Mouse (Mus musculus): ENCODE measurements around the gene Tjp3. TPM values are rescaled to one million over a fixed set of nuclear protein-coding genes. Genes with fewer than 3 reads are reported as not detected.

Tjp3 gene
- polyA plus RNA-seq, 1 experiment from 2014 or later: 3.2 TPM

DNA sequence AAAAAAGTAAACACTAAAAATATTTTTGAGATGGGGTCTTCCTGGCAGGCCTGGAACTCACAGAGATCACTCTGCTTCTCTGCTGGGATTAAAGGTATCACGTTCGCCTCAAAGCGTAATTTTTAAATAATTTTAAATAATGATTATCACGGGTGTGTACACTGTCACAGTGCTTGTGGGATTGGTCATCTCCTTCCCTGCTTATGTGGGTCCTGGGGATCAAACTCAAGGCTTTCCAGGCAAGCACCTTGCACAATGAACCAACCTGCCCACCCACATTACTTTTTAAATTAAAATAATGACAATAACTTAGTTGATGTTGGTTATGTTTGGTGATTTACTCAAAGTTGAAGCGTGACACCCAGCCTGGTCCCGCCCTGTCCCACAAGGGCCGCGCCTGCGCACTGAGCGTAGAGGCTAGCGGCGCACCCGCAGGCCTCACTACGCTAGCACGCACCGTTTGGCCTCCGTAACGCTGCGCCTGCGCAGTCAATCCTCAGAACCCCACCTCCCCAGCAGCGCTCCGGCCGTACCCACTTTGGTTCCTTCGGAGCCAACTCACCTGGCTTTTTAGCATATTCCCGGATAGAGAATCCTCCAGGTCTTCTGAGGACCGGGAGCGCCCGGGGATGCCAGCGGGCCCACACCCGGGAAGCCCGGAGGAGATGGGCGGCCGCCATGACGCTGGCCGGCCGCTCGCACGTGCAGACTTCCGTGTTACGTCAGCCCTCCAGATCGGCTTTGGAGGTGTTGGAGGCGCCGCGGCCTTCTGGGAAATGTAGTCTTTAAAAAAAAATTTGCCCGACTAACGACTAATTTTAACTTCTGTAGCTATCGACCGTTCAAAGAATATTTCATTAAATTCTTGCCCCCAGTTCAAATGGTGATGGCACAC, 24.9 kb downstream of the Tjp3 start, which contains the start of the genes Mrpl54 and Apba3:
Mrpl54 (minus strand) TSS at position 724 of the 895 bp plus-strand sequence.
Apba3 (plus strand) TSS at position 750 of the 895 bp plus-strand sequence.
- under 1% methylated on average over 48 of the region's 48 CpGs for WGBS
- Histone ChIP-seq H3K4me3 (replicated peaks) (peak within 1 kb of the TSS; percentile 52), H3K27me3 (no peaks in the 10 kb centered on the region), H3K9me3 (no peaks in the 10 kb centered on the region), H3K9ac (replicated peaks) (peak within 1 kb of the TSS; percentile 69), H3K4me1 (replicated peaks) (peaks cover 16% of the 10 kb centered on the region), H3K4me2 (peak within 1 kb of the TSS; percentile 76), H3K36me3 (peaks cover 63% of the 10 kb centered on the region), H3K27ac (peak within 1 kb of the TSS; percentile 85)
- peak; percentile 91 for ATAC-seq (ENCODE audit: insufficient number of reproducible peaks, insufficient read depth, low FRiP score, low TSS enrichment, low read depth)

DNA sequence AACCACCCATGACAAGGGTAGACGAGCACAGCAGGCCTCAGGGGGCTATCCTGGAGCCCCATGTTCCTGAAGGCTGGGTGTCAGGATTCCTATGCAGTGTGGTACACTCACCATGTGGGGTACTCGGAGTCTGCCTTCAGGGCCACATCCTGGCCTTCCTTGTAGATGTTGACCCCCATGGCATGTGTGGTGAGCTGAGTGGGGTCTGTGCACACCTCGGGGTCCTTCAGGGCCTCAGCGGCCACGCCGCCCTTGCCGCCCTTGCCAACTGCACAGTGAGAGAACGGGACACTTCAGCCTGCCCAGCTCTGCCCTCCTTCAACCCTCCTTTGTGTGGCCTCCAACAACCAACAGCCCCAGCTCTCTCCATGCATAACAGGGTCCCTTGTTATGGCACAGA, 25.8 kb downstream of the Tjp3 start:
- peak overlapping the region; percentile 63 for H3K4me2 ChIP-seq
- peak overlapping the region; percentile 52 for H3K4me3 ChIP-seq (replicated peaks)
- H3K9ac ChIP-seq (replicated peaks): no peak overlapping the region; the same call in 1 of the 2 replicates
- H3K4me1 ChIP-seq (replicated peaks): peaks cover 16% of the 10 kb centered on the region
- H3K36me3 ChIP-seq: peaks cover 60% of the 10 kb centered on the region
- no peak overlapping the region for H3K27ac ChIP-seq
- H3K9me3 ChIP-seq: peaks cover 3% of the 10 kb centered on the region; the same call in 1 of the 2 replicates
- peaks cover 4% of the 10 kb centered on the region for H3K27me3 ChIP-seq
- 97% methylated on average over 8 of the region's 8 CpGs for WGBS
- no peak for ATAC-seq (ENCODE audit: insufficient number of reproducible peaks, insufficient read depth, low FRiP score, low TSS enrichment, low read depth)

DNA sequence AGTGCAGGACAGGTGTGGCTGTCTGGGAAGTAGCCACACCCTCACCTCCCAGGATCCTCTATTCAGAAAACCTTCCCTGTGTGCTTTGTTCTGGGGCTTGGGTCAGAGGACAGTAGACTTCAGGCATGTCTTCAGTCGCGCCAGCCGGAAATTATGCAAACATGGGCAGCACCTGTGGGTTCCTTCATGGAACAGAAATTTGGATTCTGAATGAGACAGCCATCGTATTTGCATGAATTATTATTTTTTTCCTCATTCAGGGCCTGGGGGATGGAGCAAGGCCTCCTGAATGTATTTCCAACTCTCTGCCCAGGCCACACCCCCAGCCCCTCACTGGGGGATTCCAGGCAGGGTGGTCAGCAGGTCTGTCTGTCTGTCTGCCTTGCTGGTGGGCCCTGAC, 30.4 kb downstream of the Tjp3 start:
- H3K4me3 ChIP-seq (replicated peaks): no peak overlapping the region
- WGBS: 87% methylated on average over 4 of the region's 4 CpGs
- peaks cover 50% of the 10 kb centered on the region for H3K27me3 ChIP-seq
- H3K4me2 ChIP-seq: no peak overlapping the region
- peaks cover 8% of the 10 kb centered on the region; the same call in 1 of the 2 replicates for H3K9me3 ChIP-seq
- no peak overlapping the region for H3K27ac ChIP-seq
- no peak for ATAC-seq (ENCODE audit: insufficient number of reproducible peaks, insufficient read depth, low FRiP score, low TSS enrichment, low read depth)
- no peak overlapping the region for H3K9ac ChIP-seq (replicated peaks)
- H3K36me3 ChIP-seq: peaks cover 47% of the 10 kb centered on the region
- peaks cover 22% of the 10 kb centered on the region for H3K4me1 ChIP-seq (replicated peaks)

DNA sequence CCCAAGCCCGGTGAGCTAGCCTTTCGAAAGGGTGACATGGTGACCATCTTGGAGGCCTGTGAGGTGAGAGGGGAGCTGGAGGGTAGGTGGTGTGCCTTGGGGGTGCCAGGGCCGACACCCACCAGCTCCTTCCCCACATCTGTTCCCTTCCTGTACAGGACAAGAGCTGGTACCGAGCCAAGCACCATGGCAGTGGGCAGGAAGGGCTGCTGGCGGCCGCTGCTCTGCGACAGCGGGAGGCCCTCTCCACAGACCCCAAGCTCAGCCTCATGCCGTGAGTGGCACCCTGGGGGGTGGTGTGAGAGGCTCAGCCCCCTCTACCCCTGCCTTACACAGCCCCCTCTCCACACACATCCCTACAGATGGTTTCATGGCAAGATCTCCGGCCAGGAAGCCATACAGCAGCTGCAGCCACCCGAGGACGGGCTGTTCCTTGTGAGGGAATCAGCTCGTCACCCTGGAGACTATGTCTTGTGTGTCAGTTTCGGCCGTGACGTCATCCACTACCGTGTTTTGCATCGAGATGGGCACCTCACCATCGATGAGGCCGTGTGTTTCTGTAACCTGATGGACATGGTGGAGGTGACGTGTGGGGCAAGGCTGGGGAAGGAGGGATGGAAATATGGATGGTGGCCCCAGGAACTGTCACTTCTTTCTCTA, 32.0 kb downstream of the Tjp3 start:
- Histone ChIP-seq H3K9ac (replicated peaks) (no peak overlapping the region; the same call in 1 of the 2 replicates), H3K4me1 (replicated peaks) (peaks cover 16% of the 10 kb centered on the region)

GRCm38 (mm10) chr10:81257158-81258039, 34.0 kb downstream of the Tjp3 start:
- WGBS: 2% methylated on average over 62 of the region's 62 CpGs
- peaks cover 8% of the 10 kb centered on the region; the same call in 1 of the 2 replicates for H3K9me3 ChIP-seq
- peaks cover 85% of the 10 kb centered on the region for H3K27me3 ChIP-seq
- peak overlapping the region; percentile 74 for H3K4me2 ChIP-seq
- H3K9ac ChIP-seq (replicated peaks): peak overlapping the region; percentile 55
- peak overlapping the region; percentile 50 for H3K4me3 ChIP-seq (replicated peaks)
- ATAC-seq (ENCODE audit: insufficient number of reproducible peaks, insufficient read depth, low FRiP score, low TSS enrichment, low read depth): no peak
- H3K4me1 ChIP-seq (replicated peaks): peaks cover 24% of the 10 kb centered on the region
- peaks cover 15% of the 10 kb centered on the region for H3K36me3 ChIP-seq
- no peak overlapping the region for H3K27ac ChIP-seq

More for the DNA sequence above, 32.0 kb downstream of the Tjp3 start:
- Histone ChIP-seq H3K4me2 (no peak overlapping the region), H3K27me3 (peaks cover 66% of the 10 kb centered on the region), H3K4me3 (replicated peaks) (no peak overlapping the region), H3K36me3 (peaks cover 35% of the 10 kb centered on the region), H3K27ac (no peak overlapping the region), H3K9me3 (peaks cover 8% of the 10 kb centered on the region; the same call in 1 of the 2 replicates)
- ATAC-seq (ENCODE audit: insufficient number of reproducible peaks, insufficient read depth, low FRiP score, low TSS enrichment, low read depth): no peak
- WGBS: 39% methylated on average over 21 of the region's 21 CpGs

- 71% methylated on average over 1 of the region's 1 CpGs for whole genome bisulfite sequencing
- Histone ChIP-seq H3K4me2 (no peak overlapping the region), H3K9me3 (no peaks in the 10 kb centered on the region; the same call in 1 of the 2 replicates), H3K9ac (replicated peaks) (no peak overlapping the region), H3K36me3 (no peaks in the 10 kb centered on the region), H3K4me3 (replicated peaks) (no peak overlapping the region), H3K27ac (no peak overlapping the region), H3K27me3 (peaks cover 94% of the 10 kb centered on the region), H3K4me1 (replicated peaks) (peaks cover 27% of the 10 kb centered on the region)
- no peak for ATAC-seq (ENCODE audit: insufficient number of reproducible peaks, insufficient read depth, low FRiP score, low TSS enrichment, low read depth)
These were observed 36.5 kb downstream of the Tjp3 start for GRCm38 (mm10) chr10:81254886-81255285.

- no peak within 1 kb of the TSS for H3K27ac ChIP-seq
- no peaks in the 10 kb centered on the region for H3K36me3 ChIP-seq
- H3K9ac ChIP-seq (replicated peaks): no peak within 1 kb of the TSS
- H3K4me1 ChIP-seq (replicated peaks): peaks cover 16% of the 10 kb centered on the region
- H3K4me2 ChIP-seq: peak within 1 kb of the TSS; percentile 54
- no peaks in the 10 kb centered on the region; the same call in 1 of the 2 replicates for H3K9me3 ChIP-seq
- 11% methylated on average over 44 of the region's 44 CpGs for WGBS
- ATAC-seq (ENCODE audit: insufficient number of reproducible peaks, insufficient read depth, low FRiP score, low TSS enrichment, low read depth): no peak
- peaks cover 76% of the 10 kb centered on the region for H3K27me3 ChIP-seq
- peak within 1 kb of the TSS; percentile 32 for H3K4me3 ChIP-seq (replicated peaks)
These were observed 38.7 kb downstream of the Tjp3 start, which contains the start of gene Matk for GRCm38 (mm10) chr10:81252424-81253419. Gene Matk, plus strand, starts transcription at chr10:81252935.

GRCm38 (mm10) chr10:81249442-81249841, 41.9 kb downstream of the Tjp3 start:
- Histone ChIP-seq H3K9me3 (no peaks in the 10 kb centered on the region), H3K36me3 (no peaks in the 10 kb centered on the region), H3K4me3 (replicated peaks) (no peak overlapping the region), H3K9ac (replicated peaks) (no peak overlapping the region), H3K4me1 (replicated peaks) (peaks cover 17% of the 10 kb centered on the region), H3K27me3 (peaks cover 48% of the 10 kb centered on the region), H3K4me2 (no peak overlapping the region), H3K27ac (no peak overlapping the region)
- ATAC-seq (ENCODE audit: insufficient number of reproducible peaks, insufficient read depth, low FRiP score, low TSS enrichment, low read depth): no peak
- 81% methylated on average over 8 of the region's 8 CpGs for WGBS

DNA sequence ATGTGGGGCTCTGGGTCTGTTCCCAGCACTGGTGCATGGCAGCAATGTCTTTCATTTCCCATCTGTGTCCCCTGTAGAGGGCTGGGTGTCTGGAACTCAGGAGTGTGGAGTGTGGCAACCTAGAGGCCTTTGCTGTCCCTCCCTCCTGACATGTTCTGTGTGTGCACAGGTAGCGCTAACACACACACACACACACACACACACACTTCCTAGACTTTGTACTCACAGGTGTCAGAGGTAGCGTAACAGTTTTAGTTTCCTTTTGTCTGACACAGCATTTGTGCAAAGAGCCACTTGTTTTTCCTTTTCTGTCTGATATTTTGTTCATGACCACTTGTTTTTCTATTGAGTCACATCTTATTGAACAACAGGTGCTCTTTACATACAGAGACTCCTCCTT, 43.6 kb downstream of the Tjp3 start:
- Histone ChIP-seq H3K4me1 (replicated peaks) (peaks cover 14% of the 10 kb centered on the region), H3K9me3 (no peaks in the 10 kb centered on the region), H3K4me3 (replicated peaks) (no peak overlapping the region), H3K27ac (no peak overlapping the region), H3K9ac (replicated peaks) (no peak overlapping the region), H3K36me3 (no peaks in the 10 kb centered on the region), H3K4me2 (no peak overlapping the region), H3K27me3 (peaks cover 48% of the 10 kb centered on the region)
- WGBS: 96% methylated on average over 2 of the region's 2 CpGs
- ATAC-seq (ENCODE audit: insufficient number of reproducible peaks, insufficient read depth, low FRiP score, low TSS enrichment, low read depth): no peak

Data from limb, embryonic 12.5 days (tissue).